Mouse (Mus musculus): ENCODE measurements around the gene Tnfrsf22. TPM values are rescaled to one million over a fixed set of nuclear protein-coding genes. Genes with fewer than 3 reads are reported as not detected.
"Not testable (repeated sequence)": the region's sequence is repeated elsewhere in the genome, so short reads cannot be mapped to it uniquely, and the experiment has no call there.

Tnfrsf22 gene
- 11.5 and 13.6 TPM in 2 replicates for polyA plus RNA-seq (2016; fragmentation: Nextera tagmentation; extraction: Ambion mirVana)

DNA sequence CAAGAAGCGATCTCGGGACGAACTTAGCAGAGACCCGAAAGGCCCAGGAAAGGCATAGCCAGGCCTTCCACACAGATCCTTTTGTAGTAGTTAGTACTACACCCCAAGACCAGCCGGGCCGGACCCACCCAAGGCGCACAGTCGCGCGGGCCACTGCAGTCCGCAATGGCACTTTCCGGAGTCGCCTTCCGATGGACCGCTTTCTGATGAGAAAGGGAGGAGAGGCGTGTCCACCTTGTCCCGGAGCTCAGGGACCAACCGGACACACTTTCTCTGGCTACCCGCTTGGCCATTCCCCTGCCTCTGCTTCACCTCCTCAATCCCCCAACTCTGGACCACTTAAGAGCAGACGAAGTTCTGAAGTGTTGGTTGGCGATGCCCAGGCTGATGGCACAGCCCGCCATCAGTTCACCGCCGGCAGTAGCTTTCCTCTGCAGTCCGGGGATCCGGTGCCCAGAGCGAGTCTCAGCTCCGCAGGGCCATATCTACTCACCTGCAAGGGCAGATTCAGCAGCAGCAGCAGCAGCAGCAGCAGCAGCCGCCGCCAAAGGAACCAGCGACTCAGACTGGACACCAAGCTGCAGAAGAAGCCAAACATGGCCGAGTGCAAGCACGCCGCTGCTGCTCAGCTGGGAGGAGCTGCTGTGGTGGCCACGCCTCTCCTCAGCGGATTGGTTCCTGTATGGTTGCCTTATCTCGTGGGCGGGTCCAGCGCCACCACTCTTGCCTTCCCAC lies at the start of gene Tnfrsf22:
Tnfrsf22 (minus strand) TSS at position 628 of the 735 bp plus-strand sequence.
- Histone ChIP-seq H3K4me3 (peak within 1 kb of the TSS; percentile 78), H3K4me2 (replicated peaks) (peak within 1 kb of the TSS; percentile 71), H3K36me3 (no peaks in the 10 kb centered on the region), H3K9ac (peak within 1 kb of the TSS; percentile 62), H3K9me3 (peaks cover 3% of the 10 kb centered on the region; the same call in 1 of the 2 replicates), H3K27me3 (no peaks in the 10 kb centered on the region), H3K4me1 (no peaks in the 10 kb centered on the region), H3K27ac (no peak within 1 kb of the TSS)
- WGBS = 3% methylated on average over 39 of the region's 39 CpGs
- peak; percentile 94; the same call in 1 of the 2 replicates for ATAC-seq (ENCODE audit: insufficient number of reproducible peaks, insufficient read depth, low FRiP score, low TSS enrichment)

DNA sequence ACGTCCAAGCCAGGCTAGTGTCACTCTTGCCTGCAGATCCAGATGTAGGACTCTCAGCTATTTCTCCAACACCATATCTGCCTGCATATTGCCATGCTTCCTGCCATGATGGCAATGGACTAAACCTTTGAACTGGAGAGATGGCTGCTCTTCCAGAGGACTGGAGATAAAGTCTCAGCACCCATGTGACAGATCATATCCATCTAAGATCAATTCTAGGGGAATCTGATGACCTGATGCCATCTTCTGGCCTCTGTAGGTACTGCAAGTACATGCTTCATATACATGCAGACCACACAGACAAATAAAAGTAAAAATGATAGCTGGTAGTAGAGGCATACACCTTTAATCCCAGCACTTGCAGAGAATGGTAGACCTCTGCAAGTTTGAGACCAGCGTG lies 46.7 kb upstream of the Tnfrsf22 start:
- 66% methylated on average over 2 of the region's 2 CpGs for WGBS
- Histone ChIP-seq H3K36me3 (peaks cover 75% of the 10 kb centered on the region), H3K4me2 (replicated peaks) (no peak overlapping the region), H3K9ac (no peak overlapping the region), H3K27me3 (no peaks in the 10 kb centered on the region), H3K27ac (no peak overlapping the region), H3K4me1 (no peaks in the 10 kb centered on the region), H3K9me3 (no peaks in the 10 kb centered on the region), H3K4me3 (no peak overlapping the region)
- ATAC-seq (ENCODE audit: insufficient number of reproducible peaks, insufficient read depth, low FRiP score, low TSS enrichment) = no peak

DNA sequence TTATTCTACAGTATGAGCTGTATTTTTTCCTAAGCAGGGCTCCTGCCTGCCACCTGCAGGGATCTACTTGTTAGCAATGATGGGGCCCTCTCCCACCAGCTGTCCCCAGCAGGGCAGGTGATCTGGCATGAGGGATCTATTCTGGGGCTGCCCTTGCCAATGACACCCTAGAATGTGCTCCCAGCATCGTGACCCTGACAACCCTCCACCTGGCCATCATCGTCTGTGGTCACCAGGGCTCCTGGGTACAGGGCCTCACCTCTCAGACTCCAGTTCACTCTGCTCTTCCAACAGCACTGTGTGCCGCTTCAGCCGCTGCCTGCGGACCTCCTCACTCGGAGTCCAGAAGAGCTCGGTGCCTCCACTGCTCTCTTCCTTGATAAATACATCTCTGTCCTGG lies 45.1 kb upstream of the Tnfrsf22 start:
- no peak for ATAC-seq (ENCODE audit: insufficient number of reproducible peaks, insufficient read depth, low FRiP score, low TSS enrichment)

DNA sequence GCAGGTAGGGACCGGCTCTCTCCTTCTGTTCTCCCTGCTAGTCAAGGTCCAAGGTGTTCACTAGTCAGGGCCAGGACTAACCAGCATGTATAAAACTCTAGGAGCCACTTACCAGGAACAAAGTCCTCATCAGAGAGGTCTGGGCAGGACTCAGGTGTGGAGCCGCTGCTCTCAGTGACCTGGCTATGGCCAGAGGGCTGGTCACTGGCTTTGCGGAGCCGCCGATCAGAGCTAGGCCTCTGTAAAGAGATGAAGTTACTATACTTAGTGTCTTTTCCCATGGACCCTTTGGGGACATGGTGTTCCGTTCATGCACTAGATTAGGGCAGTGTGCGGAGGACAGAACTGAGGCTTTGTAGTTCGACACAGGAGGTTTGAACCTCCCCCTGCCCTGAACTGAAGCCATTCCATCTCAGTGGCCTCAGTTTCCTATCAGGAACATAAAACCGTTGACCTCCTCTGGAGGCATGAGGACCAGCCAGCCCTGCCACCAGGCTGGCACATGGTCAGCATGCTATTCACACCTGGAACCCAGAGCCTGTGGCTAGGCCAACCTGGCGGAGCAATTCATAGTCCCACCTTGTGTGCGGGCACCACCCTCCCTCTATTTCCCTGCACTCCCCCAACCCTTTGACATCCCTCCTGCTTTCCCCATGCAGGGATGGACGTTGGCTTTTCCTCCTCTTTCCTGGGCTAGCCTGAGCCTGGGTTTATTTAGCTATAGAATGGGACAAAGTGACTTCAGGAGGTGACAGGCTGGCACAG lies 43.5 kb upstream of the Tnfrsf22 start:
- Histone ChIP-seq H3K4me2 (replicated peaks) (no peak overlapping the region), H3K27me3 (no peaks in the 10 kb centered on the region), H3K27ac (no peak overlapping the region), H3K9ac (no peak overlapping the region), H3K4me3 (no peak overlapping the region), H3K9me3 (no peaks in the 10 kb centered on the region), H3K36me3 (peaks cover 95% of the 10 kb centered on the region), H3K4me1 (no peaks in the 10 kb centered on the region)
- no peak for ATAC-seq (ENCODE audit: insufficient number of reproducible peaks, insufficient read depth, low FRiP score, low TSS enrichment)
- WGBS = 91% methylated on average over 12 of the region's 12 CpGs

More for the DNA sequence above, 45.1 kb upstream of the Tnfrsf22 start:
- Histone ChIP-seq H3K4me2 (replicated peaks) (no peak overlapping the region), H3K27ac (no peak overlapping the region), H3K4me1 (no peaks in the 10 kb centered on the region), H3K4me3 (no peak overlapping the region), H3K9me3 (no peaks in the 10 kb centered on the region), H3K27me3 (no peaks in the 10 kb centered on the region), H3K9ac (no peak overlapping the region), H3K36me3 (peaks cover 85% of the 10 kb centered on the region)
- WGBS = 88% methylated on average over 7 of the region's 7 CpGs

DNA sequence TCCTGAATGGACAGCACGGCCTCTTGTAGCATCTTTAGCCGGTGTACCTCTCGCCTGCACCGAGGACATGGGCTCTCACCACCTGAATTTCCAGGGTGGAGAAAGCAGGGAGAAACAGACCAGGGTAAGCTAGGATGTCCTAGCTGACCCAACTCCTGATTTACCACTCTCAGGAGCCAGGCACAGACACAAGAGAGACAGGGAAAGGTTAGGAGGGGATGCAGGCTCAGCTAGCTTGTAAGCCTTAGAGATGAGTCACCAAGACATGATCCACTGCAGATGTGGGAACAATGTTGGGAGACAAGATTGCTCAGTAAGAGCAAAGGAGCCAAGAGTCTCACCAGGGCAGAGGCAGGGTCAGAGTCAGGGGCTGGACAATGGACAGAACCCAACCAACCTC lies 42.4 kb upstream of the Tnfrsf22 start:
- no peak overlapping the region for H3K4me3 ChIP-seq
- H3K4me2 ChIP-seq (replicated peaks) = no peak overlapping the region
- no peaks in the 10 kb centered on the region for H3K27me3 ChIP-seq
- 94% methylated on average over 4 of the region's 4 CpGs for WGBS
- no peak overlapping the region for H3K9ac ChIP-seq
- H3K27ac ChIP-seq = no peak overlapping the region
- no peaks in the 10 kb centered on the region for H3K4me1 ChIP-seq
- no peaks in the 10 kb centered on the region for H3K9me3 ChIP-seq
- peaks cover 87% of the 10 kb centered on the region for H3K36me3 ChIP-seq
- no peak for ATAC-seq (ENCODE audit: insufficient number of reproducible peaks, insufficient read depth, low FRiP score, low TSS enrichment)

DNA sequence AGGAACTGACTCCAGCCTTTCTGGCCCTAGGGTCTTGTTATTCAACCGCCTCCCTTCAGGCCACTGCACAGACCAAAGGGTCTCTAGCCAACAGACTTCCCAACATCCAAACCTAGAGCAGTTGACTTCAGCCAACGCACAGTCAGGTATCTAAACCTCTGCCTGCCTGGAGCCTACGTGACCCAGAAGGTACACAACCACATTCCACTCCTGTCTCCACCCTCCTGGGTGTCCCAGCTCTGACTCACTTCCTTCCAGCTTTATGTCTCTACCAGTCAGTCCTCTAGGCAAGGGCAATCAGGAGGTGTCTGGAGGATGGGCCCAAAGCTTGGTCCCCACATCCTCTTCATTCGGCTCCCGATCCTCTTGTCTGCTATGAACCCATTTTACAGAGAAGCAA lies 41.7 kb upstream of the Tnfrsf22 start:
- no peak overlapping the region for H3K27ac ChIP-seq
- no peaks in the 10 kb centered on the region for H3K9me3 ChIP-seq
- no peak overlapping the region for H3K9ac ChIP-seq
- H3K4me3 ChIP-seq = no peak overlapping the region
- ATAC-seq (ENCODE audit: insufficient number of reproducible peaks, insufficient read depth, low FRiP score, low TSS enrichment) = no peak
- no peaks in the 10 kb centered on the region for H3K4me1 ChIP-seq
- H3K36me3 ChIP-seq = peaks cover 80% of the 10 kb centered on the region
- no peak overlapping the region for H3K4me2 ChIP-seq (replicated peaks)
- no peaks in the 10 kb centered on the region for H3K27me3 ChIP-seq
- WGBS = 92% methylated on average over 5 of the region's 5 CpGs

DNA sequence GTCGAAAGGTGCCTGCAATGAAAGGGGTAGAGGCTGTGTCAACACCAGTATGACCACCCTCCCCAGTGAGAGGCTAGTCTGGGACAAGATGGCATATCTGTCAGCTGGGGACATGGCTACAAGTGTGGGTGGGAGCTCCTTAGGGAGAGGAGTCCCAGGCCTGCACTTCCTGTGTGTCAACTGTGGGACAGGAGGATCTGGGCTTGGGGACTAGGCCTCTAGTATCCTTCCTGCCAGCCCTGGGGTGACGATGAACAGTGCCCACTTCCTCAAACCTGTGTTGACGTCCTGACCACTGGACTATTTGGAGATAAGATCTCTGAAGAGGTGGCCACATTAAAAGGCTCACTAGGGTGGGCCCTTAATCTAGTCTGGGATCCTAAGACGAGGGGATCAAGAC lies 40.5 kb upstream of the Tnfrsf22 start:
- no peak overlapping the region for H3K4me3 ChIP-seq
- H3K36me3 ChIP-seq = peaks cover 70% of the 10 kb centered on the region
- H3K4me2 ChIP-seq (replicated peaks) = no peak overlapping the region
- WGBS = 78% methylated on average over 4 of the region's 4 CpGs
- H3K9ac ChIP-seq = no peak overlapping the region
- no peak for ATAC-seq (ENCODE audit: insufficient number of reproducible peaks, insufficient read depth, low FRiP score, low TSS enrichment)
- no peaks in the 10 kb centered on the region for H3K4me1 ChIP-seq
- H3K27ac ChIP-seq = no peak overlapping the region
- no peaks in the 10 kb centered on the region for H3K9me3 ChIP-seq
- H3K27me3 ChIP-seq = no peaks in the 10 kb centered on the region; the same call in 1 of the 2 replicates

DNA sequence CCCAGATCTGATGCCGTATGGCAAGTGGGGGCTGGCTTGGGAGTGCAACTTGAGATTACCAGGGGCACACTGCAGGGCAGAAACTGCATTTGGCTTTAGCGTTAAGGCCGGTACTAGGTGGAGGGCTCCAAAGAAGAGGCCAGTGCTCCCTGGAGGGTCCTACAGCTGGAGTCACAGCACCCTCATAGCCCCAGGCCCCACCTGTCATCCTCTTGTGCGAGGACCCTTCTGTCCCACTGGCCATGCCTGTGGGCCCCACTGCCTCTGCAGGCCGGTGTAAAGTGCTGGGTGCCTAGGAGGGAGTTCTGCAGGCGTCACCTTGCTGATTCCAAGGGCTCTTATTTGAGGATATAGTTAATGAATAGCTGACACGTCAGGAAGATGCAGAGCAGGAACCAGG lies 40.0 kb upstream of the Tnfrsf22 start:
- WGBS = 77% methylated on average over 7 of the region's 7 CpGs
- no peaks in the 10 kb centered on the region; the same call in 1 of the 2 replicates for H3K27me3 ChIP-seq
- H3K9me3 ChIP-seq = no peaks in the 10 kb centered on the region
- no peak overlapping the region for H3K27ac ChIP-seq
- H3K9ac ChIP-seq = no peak overlapping the region
- H3K4me1 ChIP-seq = no peaks in the 10 kb centered on the region
- peaks cover 66% of the 10 kb centered on the region for H3K36me3 ChIP-seq
- no peak overlapping the region for H3K4me2 ChIP-seq (replicated peaks)
- no peak overlapping the region for H3K4me3 ChIP-seq
- no peak for ATAC-seq (ENCODE audit: insufficient number of reproducible peaks, insufficient read depth, low FRiP score, low TSS enrichment)

DNA sequence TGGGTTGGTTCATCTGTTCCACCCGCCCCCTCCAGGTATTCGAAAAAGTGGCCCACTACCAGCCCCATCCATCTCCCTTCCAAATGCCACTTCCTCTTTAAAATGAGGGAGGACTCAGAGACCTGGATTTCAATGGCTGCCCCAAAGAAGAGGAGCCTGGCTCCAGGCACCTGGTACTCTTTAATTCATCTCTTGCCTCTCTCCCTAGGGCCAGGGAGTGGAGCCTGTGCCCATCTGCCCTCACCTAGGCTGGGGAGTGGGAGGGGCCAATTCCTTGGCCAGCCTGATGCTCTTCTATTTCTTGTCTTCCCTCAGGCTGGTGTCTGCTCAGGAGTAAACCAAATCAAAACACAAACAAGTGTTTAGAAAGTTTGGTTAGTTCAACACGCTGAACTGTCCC lies 37.2 kb upstream of the Tnfrsf22 start:
- H3K27me3 ChIP-seq; H3K27ac ChIP-seq; ATAC-seq (ENCODE audit: insufficient number of reproducible peaks, insufficient read depth, low FRiP score, low TSS enrichment); H3K9ac ChIP-seq; H3K4me1 ChIP-seq; H3K4me2 ChIP-seq (replicated peaks); H3K9me3 ChIP-seq; H3K4me3 ChIP-seq: not testable (repeated sequence)
- WGBS = 90% methylated on average over 3 of the region's 3 CpGs
- peaks cover 38% of the 10 kb centered on the region for H3K36me3 ChIP-seq

DNA sequence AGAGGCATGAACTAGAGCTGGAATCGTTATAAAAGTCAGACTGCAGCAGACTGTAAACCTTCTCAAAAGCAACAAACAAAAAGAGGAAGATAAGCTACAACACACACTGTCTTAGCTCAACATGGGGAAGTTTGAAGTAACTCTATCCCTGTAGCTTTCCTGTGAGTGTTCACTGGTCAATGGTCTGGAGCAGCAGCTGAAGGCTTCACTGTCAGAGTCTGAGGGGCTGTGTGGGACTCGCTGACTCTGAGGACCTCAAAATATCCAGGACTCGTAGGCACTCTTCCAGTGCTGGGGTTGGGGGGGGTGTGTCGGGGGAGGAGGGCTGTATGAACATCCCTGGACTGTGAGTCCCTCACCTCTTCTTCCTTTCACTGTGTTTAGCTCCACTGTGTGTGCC lies 36.7 kb upstream of the Tnfrsf22 start:
- H3K4me2 ChIP-seq (replicated peaks); H3K9ac ChIP-seq; H3K27me3 ChIP-seq; H3K4me1 ChIP-seq; H3K9me3 ChIP-seq; H3K27ac ChIP-seq; H3K4me3 ChIP-seq: not testable (repeated sequence)
- 54% methylated on average over 4 of the region's 4 CpGs for WGBS
- ATAC-seq (ENCODE audit: insufficient number of reproducible peaks, insufficient read depth, low FRiP score, low TSS enrichment) = 0 out of 2 replicates have a peak, but pooled peaks have one; percentile 16
- peaks cover 33% of the 10 kb centered on the region for H3K36me3 ChIP-seq

DNA sequence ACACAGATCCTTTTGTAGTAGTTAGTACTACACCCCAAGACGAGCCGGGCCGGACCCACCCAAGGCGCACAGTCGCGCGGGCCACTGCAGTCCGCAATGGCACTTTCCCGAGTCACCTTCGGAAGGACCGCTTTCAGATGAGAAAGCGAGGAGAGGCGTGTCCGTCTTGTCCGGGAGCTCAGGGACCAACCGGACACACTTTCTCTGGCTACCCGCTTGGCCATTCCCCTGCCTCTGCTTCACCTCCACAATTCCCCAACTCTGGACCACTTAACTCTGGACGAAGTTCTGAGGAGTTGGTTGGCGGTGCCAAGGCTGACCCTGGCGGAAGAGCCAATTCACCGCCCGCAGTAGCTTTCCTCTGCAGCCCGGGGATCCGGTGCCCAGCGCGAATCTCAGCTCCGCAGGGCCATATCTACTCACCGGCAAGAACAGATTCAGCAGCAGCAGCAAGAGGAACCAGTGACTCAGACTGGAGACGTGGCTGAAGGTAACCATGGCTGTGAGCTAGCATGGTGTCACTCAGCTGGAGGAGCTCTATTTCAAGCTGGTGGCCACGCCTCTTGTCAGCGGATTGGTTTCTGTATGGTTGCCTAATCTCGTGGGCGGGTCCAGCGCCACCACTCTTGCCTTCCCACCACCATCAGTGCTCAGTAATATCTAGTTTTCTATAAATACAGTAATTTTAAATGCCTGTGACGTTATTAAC lies 36.1 kb upstream of the Tnfrsf22 start, which contains the start of gene Tnfrsf23:
Tnfrsf23 (minus strand) TSS at position 514 of the 709 bp plus-strand sequence.
- Histone ChIP-seq H3K9ac (0 out of 2 replicates have a peak within 1 kb of the TSS, but pooled peaks have one; percentile 8), H3K27ac (no peak within 1 kb of the TSS), H3K4me3 (peak within 1 kb of the TSS; percentile 37), H3K9me3 (no peaks in the 10 kb centered on the region), H3K4me2 (replicated peaks) (peak within 1 kb of the TSS; percentile 76), H3K4me1 (no peaks in the 10 kb centered on the region), H3K36me3 (peaks cover 26% of the 10 kb centered on the region), H3K27me3 (no peaks in the 10 kb centered on the region; the same call in 1 of the 2 replicates)
- 4% methylated on average over 35 of the region's 35 CpGs for WGBS
- ATAC-seq (ENCODE audit: insufficient number of reproducible peaks, insufficient read depth, low FRiP score, low TSS enrichment) = peak; percentile 80; the same call in 1 of the 2 replicates
